Mouse (Mus musculus) gastrocnemius, postnatal 14 days (tissue): ENCODE results near the gene Rnf25. TPM values are rescaled to one million over a fixed set of nuclear protein-coding genes. Genes with fewer than 3 reads are reported as not detected.

Source experiments
- microRNA-seq, 2 experiments: library from miRNA; unstranded; fragments of <30 nt; microRNA quantifications; one replicate each; pipeline ENCODE4 v1.2.0; 2021
- total RNA-seq, 2 experiments: library from RNA; stranded (reverse); gene quantifications; 2 replicates each; pipeline ENCODE4 v1.2.3; 2021

Rnf25 gene
- total RNA-seq, 2 experiments from 2014 or later, result 14.6 to 16.1 TPM

Small RNAs within 50 kb of the gene (microRNA-seq; reads per million reads assigned to microRNA genes)
- 0 reads per million in 2 experiments for gene Gm25035

Other genes starting within 250 kb of the Rnf25 start
- gene Catip, start 239.3 kb downstream of the Rnf25 start, total RNA-seq, result under 1 TPM; 0.10 to 0.20 TPM
- gene Slc11a1, start 226.2 kb downstream of the Rnf25 start, total RNA-seq, result 1 to 10 TPM; 2.5 to 4.5 TPM
- gene Ctdsp1, start 209.9 kb downstream of the Rnf25 start, total RNA-seq, result 10 to 100 TPM; 88.2 to 88.5 TPM
- under 1 TPM; 0.27 TPM for gene Vil1, start 192.0 kb downstream of the Rnf25 start, total RNA-seq
- gene Cnot9, start 95.3 kb downstream of the Rnf25 start, total RNA-seq, result 10 to 100 TPM; 10.5 to 12.5 TPM
- 10 to 100 TPM; 72.7 to 76.3 TPM for gene Plcd4, start 58.5 kb downstream of the Rnf25 start, total RNA-seq
- gene Usp37, start 57.1 kb downstream of the Rnf25 start, total RNA-seq, result 10 to 100 TPM in 1 of 2 experiments, 1 to 10 TPM in 1; 6.6 to 10.6 TPM
- gene Zfp142, start 13.2 kb downstream of the Rnf25 start, total RNA-seq, result 1 to 10 TPM; 7.7 to 8.5 TPM
- gene Bcs1l, start 13.1 kb downstream of the Rnf25 start, total RNA-seq, result 10 to 100 TPM; 13.1 to 16.8 TPM
- 1 to 10 TPM; 1.0 to 1.8 TPM for gene Stk36, start within 50 bp of the Rnf25 start, total RNA-seq
- 10 to 100 TPM in 1 of 2 experiments, 1 to 10 TPM in 1; 9.1 to 10.5 TPM for gene Ttll4, start 60.3 kb upstream of the Rnf25 start, total RNA-seq
- 10 to 100 TPM in 1 of 2 experiments, 1 to 10 TPM in 1; 9.9 to 22.2 TPM for gene Cyp27a1, start 112.2 kb upstream of the Rnf25 start, total RNA-seq
- gene Prkag3, start 147.8 kb upstream of the Rnf25 start, total RNA-seq, result 100 to 1,000 TPM in 1 of 2 experiments, 10 to 100 TPM in 1; 76.2 to 109 TPM
- gene Wnt6, start 170.5 kb upstream of the Rnf25 start, total RNA-seq, result 1 to 10 TPM in 1 of 2 experiments, under 1 TPM in 1; 0.49 to 1.7 TPM
- under 1 TPM in 1 of 2 experiments, not detected in 1; 0.10 TPM for gene Wnt10a, start 190.1 kb upstream of the Rnf25 start, total RNA-seq